Mouse (Mus musculus): ENCODE measurements around the gene Foxo1. TPM values are rescaled to one million over a fixed set of nuclear protein-coding genes. Genes with fewer than 3 reads are reported as not detected.

The Foxo1 gene
- polyA plus RNA-seq, 1 experiment from 2014 or later = 5.8 TPM

DNA sequence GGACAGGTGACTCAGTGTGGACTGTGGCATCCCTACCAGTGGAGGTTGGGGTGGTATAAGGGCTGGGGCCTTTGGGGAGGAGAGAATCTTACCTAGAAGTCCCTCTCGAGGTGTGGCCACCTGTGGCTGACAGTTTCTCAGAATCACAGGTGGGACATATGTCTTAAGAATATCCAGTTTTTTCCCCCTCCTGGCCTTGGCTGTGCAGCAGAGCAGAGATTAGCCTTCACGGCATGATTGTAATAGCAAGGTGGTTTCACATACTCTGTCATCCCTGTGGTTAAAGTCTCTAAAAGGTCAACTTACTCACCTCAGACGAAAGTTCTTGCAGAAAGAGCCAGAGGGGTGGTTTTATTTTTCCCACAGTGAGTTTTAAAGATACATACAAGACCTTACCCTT, 2.4 kb downstream of the Foxo1 start:
- Histone ChIP-seq H3K9ac (replicated peaks; ENCODE audit: low read length) (no peak overlapping the region; the same call in 1 of the 2 replicates), H3K36me3 (replicated peaks; ENCODE audit: control insufficient read depth, insufficient read depth, low read depth, low read length) (no peaks in the 10 kb centered on the region), H3K9me3 (replicated peaks; ENCODE audit: control insufficient read depth, low read length) (no peaks in the 10 kb centered on the region), H3K4me2 (ENCODE audit: low read depth, low read length) (peak overlapping the region; percentile 97), H3K4me1 (ENCODE audit: control insufficient read depth, insufficient read depth, low read length) (no peaks in the 10 kb centered on the region), H3K27ac (replicated peaks; ENCODE audit: low read depth, low read length) (no peak overlapping the region), H3K27me3 (ENCODE audit: control insufficient read depth, insufficient read depth, low read length) (peaks cover 4% of the 10 kb centered on the region), H3K4me3 (ENCODE audit: low read depth, low read length) (peak overlapping the region; percentile 84)
- no peak for DNase-seq (ENCODE audit: low spot score)
- ATAC-seq (replicated peaks; ENCODE audit: insufficient number of reproducible peaks, low FRiP score, low TSS enrichment, low read depth) = no peak
- WGBS = 16% methylated on average over 3 of the region's 3 CpGs

DNA sequence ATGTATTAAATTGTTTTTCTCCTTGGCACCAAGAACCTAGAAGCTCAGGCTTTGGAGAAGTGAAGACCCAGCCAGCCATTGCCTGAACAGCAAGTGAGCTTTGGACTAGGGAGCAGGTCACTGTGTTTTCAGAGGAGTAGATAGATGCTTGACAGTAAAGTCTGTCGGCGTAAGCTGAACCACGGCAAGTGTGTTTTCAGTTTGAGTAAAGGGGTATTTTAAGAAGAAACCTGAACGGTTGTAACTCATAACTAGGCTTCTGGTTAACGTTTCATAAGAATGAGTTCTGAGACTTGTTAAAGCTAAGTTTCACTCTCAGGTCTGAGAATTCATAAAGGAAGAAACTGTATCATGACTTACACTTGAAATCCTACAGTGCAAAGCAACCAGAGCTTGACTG, 3.2 kb downstream of the Foxo1 start:
- Histone ChIP-seq H3K9me3 (replicated peaks; ENCODE audit: control insufficient read depth, low read length) (no peaks in the 10 kb centered on the region), H3K4me2 (ENCODE audit: low read depth, low read length) (no peak overlapping the region), H3K36me3 (replicated peaks; ENCODE audit: control insufficient read depth, insufficient read depth, low read depth, low read length) (no peaks in the 10 kb centered on the region), H3K4me3 (ENCODE audit: low read depth, low read length) (no peak overlapping the region), H3K9ac (replicated peaks; ENCODE audit: low read length) (no peak overlapping the region), H3K4me1 (ENCODE audit: control insufficient read depth, insufficient read depth, low read length) (no peaks in the 10 kb centered on the region), H3K27ac (replicated peaks; ENCODE audit: low read depth, low read length) (no peak overlapping the region), H3K27me3 (ENCODE audit: control insufficient read depth, insufficient read depth, low read length) (peaks cover 2% of the 10 kb centered on the region)
- DNase-seq (ENCODE audit: low spot score) (no peak), ATAC-seq (replicated peaks; ENCODE audit: insufficient number of reproducible peaks, low FRiP score, low TSS enrichment, low read depth) (no peak)
- 67% methylated on average over 5 of the region's 5 CpGs for WGBS

DNA sequence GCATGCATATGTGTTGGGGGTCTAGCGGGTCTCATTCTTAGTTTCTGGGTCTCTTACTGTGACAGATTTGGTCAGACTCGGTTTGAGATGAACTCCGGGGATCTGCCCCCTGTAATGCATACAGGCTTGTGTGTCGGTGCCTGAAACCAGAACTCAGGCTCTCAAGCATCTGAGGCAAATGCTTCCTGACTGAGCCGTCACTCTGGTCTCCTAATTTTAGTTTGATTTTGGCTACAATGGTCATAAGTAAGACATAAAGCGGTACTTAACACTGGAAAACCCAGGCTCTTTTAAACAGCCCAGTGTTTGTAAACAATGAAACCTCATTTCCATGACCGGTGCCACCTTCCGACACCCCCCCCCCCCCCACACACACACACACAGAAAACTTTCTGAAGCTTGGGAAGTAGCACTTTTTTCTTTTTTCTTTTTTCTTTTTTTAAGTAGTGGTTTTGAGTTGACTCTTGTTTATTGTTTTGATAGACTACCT, 4.3 kb downstream of the Foxo1 start:
- Histone ChIP-seq H3K9me3 (replicated peaks; ENCODE audit: control insufficient read depth, low read length) (no peaks in the 10 kb centered on the region), H3K4me3 (ENCODE audit: low read depth, low read length) (no peak overlapping the region), H3K9ac (replicated peaks; ENCODE audit: low read length) (no peak overlapping the region), H3K4me1 (ENCODE audit: control insufficient read depth, insufficient read depth, low read length) (no peaks in the 10 kb centered on the region), H3K4me2 (ENCODE audit: low read depth, low read length) (no peak overlapping the region), H3K27me3 (ENCODE audit: control insufficient read depth, insufficient read depth, low read length) (no peaks in the 10 kb centered on the region; the same call in 1 of the 2 replicates), H3K27ac (replicated peaks; ENCODE audit: low read depth, low read length) (no peak overlapping the region), H3K36me3 (replicated peaks; ENCODE audit: control insufficient read depth, insufficient read depth, low read depth, low read length) (no peaks in the 10 kb centered on the region)
- no peak for DNase-seq (ENCODE audit: low spot score)
- ATAC-seq (replicated peaks; ENCODE audit: insufficient number of reproducible peaks, low FRiP score, low TSS enrichment, low read depth) = no peak
- 55% methylated on average over 8 of the region's 8 CpGs for WGBS

DNA sequence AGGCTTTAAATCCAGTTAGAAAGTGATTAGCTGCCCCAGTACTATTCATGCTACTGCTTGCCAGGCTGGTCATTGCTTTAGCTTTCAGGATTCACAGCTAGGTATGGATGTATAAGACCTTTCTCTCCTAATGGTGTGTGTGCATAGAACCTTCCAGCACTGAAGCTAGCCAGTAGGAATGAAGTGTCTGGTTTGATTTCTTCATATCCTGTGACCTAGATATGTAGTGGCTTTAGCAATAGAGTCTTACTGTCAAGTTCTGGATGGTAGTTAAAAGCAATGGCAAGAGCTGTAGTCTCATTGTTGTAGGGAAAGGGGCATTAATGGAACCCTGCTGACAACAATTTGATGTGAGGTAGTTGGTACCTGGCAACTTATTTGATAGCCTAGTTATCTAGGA, 6.3 kb downstream of the Foxo1 start:
- DNase-seq (ENCODE audit: low spot score) (no peak), ATAC-seq (replicated peaks; ENCODE audit: insufficient number of reproducible peaks, low FRiP score, low TSS enrichment, low read depth) (no peak)
- no peaks in the 10 kb centered on the region for H3K36me3 ChIP-seq (replicated peaks; ENCODE audit: control insufficient read depth, insufficient read depth, low read depth, low read length)
- H3K9ac ChIP-seq (replicated peaks; ENCODE audit: low read length) = no peak overlapping the region
- no peaks in the 10 kb centered on the region for H3K9me3 ChIP-seq (replicated peaks; ENCODE audit: control insufficient read depth, low read length)
- H3K4me2 ChIP-seq (ENCODE audit: low read depth, low read length) = no peak overlapping the region
- H3K4me3 ChIP-seq (ENCODE audit: low read depth, low read length) = no peak overlapping the region
- H3K27me3 ChIP-seq (ENCODE audit: control insufficient read depth, insufficient read depth, low read length) = no peaks in the 10 kb centered on the region
- H3K4me1 ChIP-seq (ENCODE audit: control insufficient read depth, insufficient read depth, low read length) = no peaks in the 10 kb centered on the region
- no peak overlapping the region for H3K27ac ChIP-seq (replicated peaks; ENCODE audit: low read depth, low read length)

DNA sequence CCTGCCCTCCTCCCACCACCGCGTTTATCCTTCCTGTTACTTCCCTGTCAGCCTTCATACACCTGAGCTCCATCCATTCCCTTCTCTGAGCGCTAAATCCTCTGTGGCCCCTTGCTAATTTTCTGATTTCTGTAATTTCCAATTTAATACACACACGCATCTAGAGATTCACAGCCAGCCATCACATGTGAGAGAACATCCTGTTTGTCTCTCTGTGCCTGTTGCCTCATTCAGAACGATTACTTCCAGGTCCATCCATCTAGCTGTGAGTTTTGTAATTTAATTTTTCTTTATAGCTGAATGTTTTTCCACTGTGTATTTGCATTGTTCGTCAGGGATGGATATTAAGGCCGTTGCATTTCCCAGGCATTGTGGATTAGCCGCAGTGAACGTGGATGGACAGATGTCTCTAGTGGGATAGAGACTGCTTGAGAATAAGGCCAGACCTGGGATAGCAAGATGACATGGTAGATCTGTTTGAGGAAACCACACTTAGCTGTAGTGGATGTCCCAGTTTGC, 7.0 kb downstream of the Foxo1 start:
- ATAC-seq (replicated peaks; ENCODE audit: insufficient number of reproducible peaks, low FRiP score, low TSS enrichment, low read depth) = no peak

DNA sequence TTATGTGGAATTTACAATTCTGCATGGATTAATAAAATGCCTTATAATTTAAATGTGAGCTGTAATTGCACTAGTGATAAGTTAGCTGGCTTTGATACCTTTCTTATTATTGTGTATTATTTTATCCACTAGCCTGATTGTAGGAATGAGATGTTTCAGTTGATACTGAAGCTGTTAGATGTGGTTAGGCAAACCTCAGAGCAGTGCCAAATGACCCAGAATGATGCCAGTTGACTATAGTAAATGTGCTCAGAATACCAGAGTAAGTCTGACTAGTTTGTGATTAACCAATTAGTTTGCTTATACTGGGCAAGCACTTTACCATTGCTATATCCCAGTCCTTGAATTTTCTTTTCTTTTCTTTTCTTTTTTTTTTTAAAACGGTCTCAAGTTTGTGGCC, 12.5 kb downstream of the Foxo1 start:
- WGBS = 94% methylated on average over 1 of the region's 1 CpGs
- no peak for DNase-seq (ENCODE audit: low spot score)
- H3K9me3 ChIP-seq (replicated peaks; ENCODE audit: control insufficient read depth, low read length) = no peaks in the 10 kb centered on the region
- no peak for ATAC-seq (replicated peaks; ENCODE audit: insufficient number of reproducible peaks, low FRiP score, low TSS enrichment, low read depth)
- H3K9ac ChIP-seq (replicated peaks; ENCODE audit: low read length) = no peak overlapping the region
- H3K27me3 ChIP-seq (ENCODE audit: control insufficient read depth, insufficient read depth, low read length) = no peaks in the 10 kb centered on the region
- H3K27ac ChIP-seq (replicated peaks; ENCODE audit: low read depth, low read length) = no peak overlapping the region
- no peak overlapping the region for H3K4me3 ChIP-seq (ENCODE audit: low read depth, low read length)
- no peaks in the 10 kb centered on the region for H3K36me3 ChIP-seq (replicated peaks; ENCODE audit: control insufficient read depth, insufficient read depth, low read depth, low read length)
- H3K4me1 ChIP-seq (ENCODE audit: control insufficient read depth, insufficient read depth, low read length) = no peaks in the 10 kb centered on the region
- no peak overlapping the region for H3K4me2 ChIP-seq (ENCODE audit: low read depth, low read length)

More for the DNA sequence above, 7.0 kb downstream of the Foxo1 start:
- Histone ChIP-seq H3K9me3 (replicated peaks; ENCODE audit: control insufficient read depth, low read length) (no peaks in the 10 kb centered on the region), H3K4me2 (ENCODE audit: low read depth, low read length) (no peak overlapping the region), H3K4me1 (ENCODE audit: control insufficient read depth, insufficient read depth, low read length) (no peaks in the 10 kb centered on the region), H3K27ac (replicated peaks; ENCODE audit: low read depth, low read length) (no peak overlapping the region), H3K4me3 (ENCODE audit: low read depth, low read length) (no peak overlapping the region), H3K36me3 (replicated peaks; ENCODE audit: control insufficient read depth, insufficient read depth, low read depth, low read length) (no peaks in the 10 kb centered on the region), H3K27me3 (ENCODE audit: control insufficient read depth, insufficient read depth, low read length) (no peaks in the 10 kb centered on the region), H3K9ac (replicated peaks; ENCODE audit: low read length) (no peak overlapping the region)
- 85% methylated on average over 9 of the region's 9 CpGs for WGBS
- no peak for DNase-seq (ENCODE audit: low spot score)

DNA sequence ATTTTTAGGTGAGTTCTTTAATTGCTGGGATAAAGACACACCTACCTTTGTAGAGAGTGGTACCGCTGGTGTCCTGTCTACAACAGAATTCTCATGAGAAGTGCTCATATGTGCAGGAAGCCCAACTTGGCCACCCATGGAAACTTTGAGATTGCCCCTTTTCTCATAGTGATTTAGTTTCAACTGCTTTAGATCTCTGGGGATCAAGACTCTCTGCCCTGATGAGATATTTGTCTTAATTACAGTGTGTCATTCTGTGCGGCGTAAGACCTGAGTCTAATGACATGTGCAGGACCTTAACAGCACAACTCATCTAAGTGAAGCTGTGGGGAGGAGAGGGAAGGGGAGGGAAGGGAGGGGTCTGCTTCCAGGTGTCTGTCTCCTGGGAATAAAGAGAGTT, 13.7 kb downstream of the Foxo1 start:
- H3K9me3 ChIP-seq (replicated peaks; ENCODE audit: control insufficient read depth, low read length) = no peaks in the 10 kb centered on the region
- DNase-seq (ENCODE audit: low spot score) (no peak), ATAC-seq (replicated peaks; ENCODE audit: insufficient number of reproducible peaks, low FRiP score, low TSS enrichment, low read depth) (no peak)
- H3K36me3 ChIP-seq (replicated peaks; ENCODE audit: control insufficient read depth, insufficient read depth, low read depth, low read length) = no peaks in the 10 kb centered on the region
- H3K4me3 ChIP-seq (ENCODE audit: low read depth, low read length) = no peak overlapping the region
- WGBS = 53% methylated on average over 3 of the region's 3 CpGs
- no peaks in the 10 kb centered on the region for H3K4me1 ChIP-seq (ENCODE audit: control insufficient read depth, insufficient read depth, low read length)
- no peak overlapping the region for H3K9ac ChIP-seq (replicated peaks; ENCODE audit: low read length)
- no peaks in the 10 kb centered on the region for H3K27me3 ChIP-seq (ENCODE audit: control insufficient read depth, insufficient read depth, low read length)
- H3K4me2 ChIP-seq (ENCODE audit: low read depth, low read length) = no peak overlapping the region
- no peak overlapping the region for H3K27ac ChIP-seq (replicated peaks; ENCODE audit: low read depth, low read length)

DNA sequence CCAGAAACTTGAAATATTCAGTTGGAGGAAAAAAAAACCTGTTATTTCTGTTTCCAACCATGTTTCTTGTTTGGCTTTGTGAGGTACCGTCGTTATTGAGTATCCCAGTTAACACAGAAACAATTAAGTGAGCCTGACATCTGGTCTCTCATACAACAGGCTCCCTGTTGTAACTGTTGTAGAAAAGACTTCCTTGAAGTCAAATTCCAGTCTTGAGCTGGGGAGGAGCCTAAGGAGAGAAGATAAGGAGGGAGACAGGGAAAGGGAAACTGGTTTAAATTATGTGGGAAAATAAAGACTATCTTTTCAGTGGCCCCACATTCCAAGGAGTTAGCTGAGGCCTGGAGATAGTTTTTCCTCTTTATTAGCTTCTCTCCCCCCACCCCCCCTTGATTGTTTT, 14.2 kb downstream of the Foxo1 start:
- ATAC-seq (replicated peaks; ENCODE audit: insufficient number of reproducible peaks, low FRiP score, low TSS enrichment, low read depth) (no peak), DNase-seq (ENCODE audit: low spot score) (no peak)
- Histone ChIP-seq H3K9me3 (replicated peaks; ENCODE audit: control insufficient read depth, low read length) (no peaks in the 10 kb centered on the region), H3K27ac (replicated peaks; ENCODE audit: low read depth, low read length) (no peak overlapping the region), H3K36me3 (replicated peaks; ENCODE audit: control insufficient read depth, insufficient read depth, low read depth, low read length) (no peaks in the 10 kb centered on the region), H3K27me3 (ENCODE audit: control insufficient read depth, insufficient read depth, low read length) (no peaks in the 10 kb centered on the region), H3K4me1 (ENCODE audit: control insufficient read depth, insufficient read depth, low read length) (no peaks in the 10 kb centered on the region), H3K4me3 (ENCODE audit: low read depth, low read length) (no peak overlapping the region), H3K9ac (replicated peaks; ENCODE audit: low read length) (no peak overlapping the region), H3K4me2 (ENCODE audit: low read depth, low read length) (no peak overlapping the region)
- 19% methylated on average over 2 of the region's 2 CpGs for WGBS
